Mouse (Mus musculus): ENCODE measurements around the gene Sgo2a.
"Not testable (repeated sequence)": the region's sequence is repeated elsewhere in the genome, so short reads cannot be mapped to it uniquely, and the experiment has no call there.

The Sgo2a gene

DNA sequence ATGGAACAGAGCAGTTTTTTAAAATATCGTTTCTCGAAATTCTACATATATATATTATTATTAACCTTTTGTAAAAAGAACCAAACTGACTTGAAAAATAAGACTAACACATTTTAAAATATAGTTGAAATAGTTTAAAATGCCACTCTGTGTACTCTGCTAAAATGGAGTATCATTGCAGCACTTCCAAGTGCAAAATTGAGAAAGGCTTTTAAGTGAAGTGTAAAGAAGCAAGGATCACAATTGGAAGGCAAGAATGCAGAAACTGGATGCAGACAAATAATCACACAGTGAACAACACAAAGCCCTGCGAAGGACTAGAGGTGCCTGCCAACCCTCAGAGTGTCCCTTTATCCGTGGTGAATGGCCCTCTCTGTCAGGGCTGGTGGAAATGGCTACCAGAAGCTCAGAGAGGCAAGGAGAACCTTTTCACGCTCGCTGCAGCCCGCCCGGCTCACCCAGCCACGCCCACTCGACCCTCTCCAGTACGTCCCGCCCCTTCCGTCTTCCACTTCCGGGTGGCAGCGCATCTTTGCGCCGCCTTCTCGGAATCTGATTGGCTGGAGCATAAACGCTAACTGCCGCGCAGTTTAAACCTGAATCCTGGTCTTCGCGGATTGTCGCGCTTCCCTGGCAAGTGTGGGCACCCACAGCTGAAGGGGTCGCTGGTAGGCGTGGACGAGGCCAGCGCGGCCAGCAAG is at the start of gene Sgo2a:
TSS of gene Sgo2a (plus strand) at position 540 of the 701 bp plus-strand sequence.
- DNase-seq (ENCODE audit: low spot score), result peak; percentile 95

- no peak for DNase-seq (ENCODE audit: low spot score)
Observed at GRCm38 (mm10) chr1:57947552-57948347, 48.0 kb upstream of the Sgo2a start.

- peak; percentile 39 for DNase-seq (ENCODE audit: low spot score)
Observed at GRCm38 (mm10) chr1:57949195-57949594, 46.6 kb upstream of the Sgo2a start.

DNA sequence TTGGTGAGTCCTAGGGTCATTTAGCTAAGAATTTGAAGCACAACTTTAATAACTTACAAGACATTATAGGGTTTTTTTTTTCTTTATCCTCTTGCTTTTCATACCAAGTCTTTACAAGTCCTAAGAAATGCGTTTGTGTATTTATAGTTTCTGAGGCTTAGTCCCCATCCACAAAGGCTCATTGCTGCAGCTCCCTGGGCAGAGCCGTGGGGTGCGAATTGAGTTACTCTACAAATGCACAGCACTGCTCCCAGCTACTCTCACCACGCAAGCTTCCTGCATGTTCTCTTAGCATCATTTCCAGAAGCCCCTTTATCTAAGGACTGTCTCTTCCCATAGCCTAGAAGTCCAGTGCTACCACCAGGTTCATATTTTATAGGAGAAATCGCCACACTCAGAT is 46.1 kb upstream of the Sgo2a start:
- no peak for DNase-seq (ENCODE audit: low spot score)

DNA sequence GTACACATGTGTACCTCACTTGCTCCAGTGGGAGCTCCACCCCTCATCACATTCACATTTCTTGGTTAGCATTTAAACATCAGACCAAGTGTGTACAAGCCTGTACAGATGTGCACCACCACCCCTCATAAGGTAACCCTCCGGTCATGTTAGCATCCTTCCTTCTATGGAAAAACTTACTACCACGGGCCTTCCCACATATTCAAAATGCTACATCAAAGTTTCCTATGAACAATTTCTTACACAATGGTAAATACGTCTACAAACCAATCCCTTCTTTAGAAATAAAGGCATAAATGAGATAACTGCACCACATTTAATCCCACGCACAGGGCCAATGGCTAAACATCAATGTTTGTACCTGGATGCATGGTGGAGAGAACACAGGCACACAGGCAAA is 43.3 kb upstream of the Sgo2a start:
- no peak for DNase-seq (ENCODE audit: low spot score)

GRCm38 (mm10) chr1:57953586-57954375 is 42.0 kb upstream of the Sgo2a start:
- DNase-seq (ENCODE audit: low spot score), result no peak

DNA sequence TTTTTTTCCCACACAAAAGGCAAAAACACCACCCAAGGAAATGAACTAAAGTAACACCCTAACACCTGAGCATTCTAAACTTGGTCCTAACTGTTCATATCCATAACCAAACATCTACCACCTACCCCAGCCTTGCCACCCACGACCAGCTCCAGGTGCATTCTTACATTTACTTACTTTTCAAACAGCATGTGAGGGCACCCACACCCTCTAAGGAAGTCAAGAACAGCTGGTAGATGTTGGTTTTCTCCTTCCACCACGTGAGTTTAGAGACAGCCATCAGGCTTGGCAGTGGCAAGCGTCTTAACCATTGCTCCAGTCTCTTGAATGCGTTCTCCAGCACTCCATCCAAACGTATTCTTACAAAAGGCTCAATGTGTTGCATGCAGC is 41.4 kb upstream of the Sgo2a start:
- DNase-seq (ENCODE audit: low spot score), result no peak

DNA sequence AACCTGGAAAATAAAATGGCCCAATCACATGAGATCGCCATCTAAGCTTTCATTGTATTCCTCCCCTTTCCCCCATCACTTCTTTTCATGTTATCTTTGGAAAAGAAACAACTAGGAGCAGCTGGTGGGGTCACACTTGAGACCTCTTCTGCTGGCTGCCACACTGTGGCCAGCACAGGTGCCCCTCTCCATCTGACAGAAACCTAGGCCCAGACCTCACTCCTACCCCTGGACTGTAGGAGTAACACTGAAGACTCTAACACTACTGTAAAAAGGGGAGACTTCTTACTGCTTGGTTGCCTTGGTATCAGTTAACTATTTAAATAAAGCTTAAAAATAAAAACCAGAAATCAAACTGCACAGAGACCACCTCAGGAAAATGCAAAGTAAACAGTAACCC is 40.0 kb upstream of the Sgo2a start:
- DNase-seq (ENCODE audit: low spot score), result no peak

DNA sequence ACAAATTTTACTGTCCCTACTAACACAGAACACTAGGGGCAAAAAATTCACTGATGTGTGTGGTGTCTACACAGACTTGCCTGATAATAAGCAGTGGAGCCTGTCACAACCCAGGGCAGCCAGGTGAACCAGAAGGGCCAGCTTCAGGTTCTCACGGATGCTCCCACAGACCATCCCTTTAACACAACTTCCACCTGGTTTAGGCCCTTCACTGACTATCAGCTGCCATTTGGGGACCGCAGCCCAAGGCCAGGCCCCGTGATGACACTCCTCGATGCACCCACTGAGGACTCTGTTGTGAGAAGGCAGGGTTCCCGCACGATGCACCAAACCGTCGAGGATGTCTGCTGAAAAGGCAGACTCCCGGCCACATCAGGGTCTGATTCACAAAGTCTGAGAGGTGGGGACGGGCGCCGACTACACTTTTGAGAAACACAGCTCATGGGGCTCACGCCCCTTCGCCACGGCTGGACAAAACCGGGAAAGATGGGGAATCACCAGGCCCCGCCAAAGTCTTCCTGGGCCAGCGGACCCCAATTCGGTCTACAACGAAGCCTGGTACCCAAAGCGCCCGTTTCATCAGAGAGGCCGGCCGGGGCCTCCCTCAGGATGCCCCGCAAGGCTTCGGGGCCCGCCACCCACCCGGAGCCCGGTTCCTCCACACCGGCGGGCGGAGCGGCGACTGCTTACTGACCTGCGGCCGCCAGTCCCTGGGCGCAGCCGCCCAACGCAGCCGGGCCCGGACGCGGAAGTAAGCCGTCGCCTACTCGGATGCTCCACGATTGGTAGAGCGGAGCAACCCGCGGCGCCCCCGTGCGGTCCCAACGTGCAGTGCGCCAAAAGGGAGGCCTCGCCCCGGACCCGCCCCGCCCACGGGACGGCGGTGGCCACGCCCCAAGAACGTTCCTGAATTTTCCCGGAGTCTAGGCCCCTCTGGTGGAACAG is 26.2 kb upstream of the Sgo2a start:
- peak; percentile 94 for DNase-seq (ENCODE audit: low spot score)

GRCm38 (mm10) chr1:57971588-57971987 is 24.2 kb upstream of the Sgo2a start:
- no peak for DNase-seq (ENCODE audit: low spot score)

DNA sequence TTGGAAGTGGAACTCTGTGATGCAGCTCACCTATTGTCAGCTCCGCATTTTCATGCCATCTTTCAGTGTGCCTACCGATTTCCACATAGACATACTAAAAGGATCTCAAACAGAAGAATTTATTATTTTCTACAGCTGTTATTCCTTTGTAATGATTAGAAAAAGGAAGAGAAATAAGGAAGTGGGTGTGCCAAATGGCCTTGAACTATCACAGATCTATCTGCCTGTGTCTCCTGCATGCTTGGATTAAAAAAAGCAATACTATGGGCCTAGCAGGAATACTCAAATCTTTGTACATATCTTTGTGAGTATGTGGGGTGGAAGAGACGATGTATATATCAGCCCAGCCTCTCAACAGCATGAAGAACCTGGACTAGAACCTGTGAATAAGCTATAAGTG is 18.9 kb upstream of the Sgo2a start:
- no peak for DNase-seq (ENCODE audit: low spot score)

GRCm38 (mm10) chr1:57989052-57989600 is 6.6 kb upstream of the Sgo2a start:
- DNase-seq (ENCODE audit: low spot score), result peak; percentile 92

GRCm38 (mm10) chr1:57991277-57991676 is 4.5 kb upstream of the Sgo2a start:
- DNase-seq (ENCODE audit: low spot score), result no peak

DNA sequence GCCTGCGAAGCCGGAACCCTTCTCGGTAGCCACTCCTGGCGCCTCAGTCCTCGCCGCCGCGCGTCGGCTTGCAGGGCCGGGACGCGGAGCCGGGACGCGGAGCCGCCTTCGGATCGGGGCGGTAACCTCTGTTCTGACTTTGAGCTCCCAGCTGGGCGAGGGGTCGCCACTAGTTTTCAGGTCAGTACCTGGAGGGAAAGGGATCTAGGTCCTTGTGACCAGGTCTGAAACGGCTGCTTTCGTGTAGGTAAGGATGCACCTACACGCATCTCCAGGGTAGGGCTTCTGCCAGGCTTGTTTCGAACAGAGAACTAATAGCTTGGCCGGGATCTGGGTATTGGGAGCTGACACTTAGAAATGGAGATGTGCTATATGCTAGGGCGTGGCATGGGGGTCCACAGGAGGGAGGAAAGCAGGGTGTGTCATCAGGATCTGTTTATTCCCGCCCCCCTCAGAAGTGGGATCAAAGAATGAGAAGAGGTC is 403 bp downstream of the Sgo2a start:
- DNase-seq (ENCODE audit: low spot score), result no peak

DNA sequence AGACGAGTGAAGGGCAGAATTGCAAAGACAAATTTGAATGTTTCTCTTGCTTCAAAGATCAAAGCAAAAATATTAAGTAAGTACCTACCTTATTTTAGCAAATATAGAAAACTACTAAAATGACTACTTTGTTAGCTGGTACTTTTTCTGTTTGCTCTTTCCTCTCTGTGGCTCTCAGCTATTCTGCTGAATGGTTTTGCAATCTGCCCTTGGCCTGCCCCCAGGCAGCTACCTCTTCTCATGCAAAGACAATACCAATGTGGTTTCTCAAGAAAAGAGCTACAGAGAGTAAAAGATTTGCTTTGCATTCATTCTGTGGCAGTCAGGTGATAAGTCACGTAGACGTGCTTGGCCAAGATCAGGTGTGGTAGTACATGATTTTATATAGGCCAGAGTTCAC is 2.4 kb downstream of the Sgo2a start:
- peak; percentile 60 for DNase-seq (ENCODE audit: low spot score)

GRCm38 (mm10) chr1:58006388-58006787 is 10.6 kb downstream of the Sgo2a start:
- DNase-seq (ENCODE audit: low spot score), result not testable (repeated sequence)

DNA sequence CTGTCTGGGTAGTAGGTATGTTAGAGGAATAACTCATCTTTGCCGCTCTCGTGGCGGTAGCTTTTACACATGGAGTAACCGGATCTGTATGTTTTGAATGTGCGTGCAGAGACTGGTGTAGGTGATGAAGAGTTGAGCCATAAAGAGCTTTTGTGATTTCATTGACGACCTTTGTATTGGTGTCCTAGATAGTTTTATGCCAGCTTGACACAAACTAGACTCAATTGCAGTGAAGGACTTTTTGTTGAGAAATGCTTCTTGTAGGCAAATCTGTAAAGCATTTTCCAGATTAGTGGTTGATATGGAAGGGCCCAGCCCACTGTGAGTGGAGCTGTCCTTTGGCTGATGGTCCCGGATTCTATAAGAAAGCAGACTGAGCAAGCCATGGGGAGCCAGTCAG is 23.1 kb downstream of the Sgo2a start, which contains the start of gene Kctd18:
TSS of gene Kctd18 (minus strand) at position 101 of the 400 bp plus-strand sequence.
- DNase-seq (ENCODE audit: low spot score), result no peak

GRCm38 (mm10) chr1:58027707-58028106 is 31.9 kb downstream of the Sgo2a start:
- no peak for DNase-seq (ENCODE audit: low spot score)

DNA sequence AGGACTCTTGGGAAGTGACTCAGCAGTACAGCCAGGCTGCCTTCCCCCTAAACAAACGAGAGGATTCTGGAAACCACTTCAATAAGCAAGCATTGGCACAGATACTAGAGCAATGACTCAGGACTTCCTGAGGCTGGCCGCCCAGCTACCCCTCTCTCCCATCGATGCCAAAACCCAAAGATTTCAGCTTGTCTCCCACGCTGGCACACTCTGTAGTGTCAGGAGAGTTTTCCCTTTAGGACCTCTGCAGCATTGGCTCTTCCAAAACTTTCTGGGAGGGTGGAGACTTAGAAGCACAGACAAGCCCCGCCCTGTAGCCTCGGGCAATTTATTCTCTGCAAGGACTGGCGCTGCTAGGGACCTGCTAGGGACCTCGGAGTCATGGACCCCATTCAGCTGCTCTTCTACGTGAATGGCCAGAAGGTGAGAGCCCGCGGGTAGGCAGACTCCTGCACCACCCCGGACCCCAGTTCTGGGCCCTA is 33.9 kb downstream of the Sgo2a start, which contains the start of gene Aox1:
TSS of gene Aox1 (plus strand) at position 296 of the 482 bp plus-strand sequence.
- peak; percentile 99 for DNase-seq (ENCODE audit: low spot score)

DNA sequence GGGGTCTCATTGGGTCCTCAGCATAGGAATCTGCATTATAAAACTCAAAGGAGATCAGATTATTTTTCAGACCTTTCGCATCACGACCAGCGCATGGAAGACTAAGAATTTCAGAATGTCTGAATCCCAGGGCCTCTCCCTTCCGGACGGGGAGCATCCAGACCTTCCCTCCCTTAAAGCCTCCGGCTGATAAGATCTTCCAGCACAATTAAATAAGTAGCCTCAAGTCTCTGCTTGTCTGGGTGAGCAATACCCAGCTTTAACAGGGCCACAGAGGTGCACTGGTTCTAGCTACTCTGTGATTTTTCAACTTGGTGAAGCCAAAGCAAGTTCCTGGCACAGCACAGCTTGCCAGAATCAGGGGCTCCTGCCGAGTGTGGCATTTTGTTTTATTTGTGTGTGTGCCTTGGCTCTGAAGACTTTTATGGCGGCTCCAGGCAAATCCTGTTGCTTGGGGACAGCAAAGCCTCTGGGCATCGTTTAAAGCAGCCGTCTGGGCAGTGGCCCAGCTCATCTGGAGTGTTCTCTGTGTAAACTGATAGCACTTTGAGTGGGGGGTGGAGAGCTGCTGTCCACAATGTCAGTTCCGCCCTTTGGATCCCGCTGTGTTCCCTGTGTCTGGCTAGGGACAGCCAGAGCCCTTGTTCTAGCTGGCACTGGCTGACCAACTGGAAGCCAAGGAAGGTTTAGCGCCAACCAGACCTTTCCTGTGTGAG is 34.5 kb downstream of the Sgo2a start:
- DNase-seq (ENCODE audit: low spot score), result peak; percentile 99
